Mouse (Mus musculus) myocyte (in vitro differentiated cells): Measurements from ENCODE around the gene Slc25a28.

Source experiments
- CEBPB ChIP-seq: IDR thresholded peaks from 2 replicates; pipeline ENCODE4 v1.6.1; 2011; ENCODE audit warnings: mild to moderate bottlenecking, moderate library complexity; ENCODE audit not compliant: poor library complexity, insufficient read depth, severe bottlenecking
- E2F4 ChIP-seq: IDR thresholded peaks from one replicate; pipeline ENCODE4 v1.6.1; 2011; ENCODE audit warnings: mild to moderate bottlenecking, control low read depth, moderate library complexity; ENCODE audit not compliant: insufficient read depth
- MAX ChIP-seq: IDR thresholded peaks from one replicate; pipeline ENCODE4 v1.6.1; 2011; ENCODE audit warnings: low read depth, mild to moderate bottlenecking, control low read depth
- MYOD1 ChIP-seq, 3 experiments: IDR thresholded peaks; one replicate each; pipeline ENCODE4 v1.6.1; 2011; ENCODE audit warnings: control low read depth in 2 of 3, low read depth in 2 of 3, mild to moderate bottlenecking in 2 of 3, moderate library complexity in 1 of 3; ENCODE audit not compliant: insufficient read length in 2 of 3, control insufficient read depth in 1 of 3
- MYOG ChIP-seq, 3 experiments: IDR thresholded peaks; one replicate each; pipeline ENCODE4 v1.6.1; 2011; ENCODE audit warnings: control low read depth in 2 of 3, low read depth in 2 of 3, mild to moderate bottlenecking in 2 of 3; ENCODE audit not compliant: insufficient read length in 2 of 3, control insufficient read depth in 1 of 3, insufficient read depth in 1 of 3
- POLR2A ChIP-seq: IDR thresholded peaks from one replicate; pipeline ENCODE4 v1.6.1; 2011; ENCODE audit warnings: low read depth, mild to moderate bottlenecking, control low read depth, moderate library complexity; ENCODE audit not compliant: insufficient read length
- POLR2AphosphoS2 ChIP-seq: IDR thresholded peaks from one replicate; pipeline ENCODE4 v1.6.1; 2011; ENCODE audit warnings: low read depth, control low read depth; ENCODE audit not compliant: insufficient read length
- REST ChIP-seq: IDR thresholded peaks from one replicate; pipeline ENCODE4 v1.6.1; 2011; ENCODE audit warnings: mild to moderate bottlenecking, control low read depth, moderate library complexity; ENCODE audit not compliant: insufficient read depth, insufficient read length
- SRF ChIP-seq: IDR thresholded peaks from one replicate; pipeline ENCODE4 v1.6.1; 2011; ENCODE audit warnings: low read depth; ENCODE audit not compliant: control insufficient read depth, insufficient read length
- TCF12 ChIP-seq: IDR thresholded peaks from one replicate; pipeline ENCODE4 v1.6.1; 2011; ENCODE audit warnings: mild to moderate bottlenecking, control low read depth; ENCODE audit not compliant: poor library complexity, insufficient read depth, severe bottlenecking
- TCF3 ChIP-seq: IDR thresholded peaks from one replicate; pipeline ENCODE4 v1.6.1; 2011; ENCODE audit warnings: low read depth, control low read depth; ENCODE audit not compliant: insufficient read length
- USF1 ChIP-seq: IDR thresholded peaks from one replicate; pipeline ENCODE4 v1.6.1; 2011; ENCODE audit warnings: low read depth, mild to moderate bottlenecking, control low read depth, moderate library complexity

DNA sequence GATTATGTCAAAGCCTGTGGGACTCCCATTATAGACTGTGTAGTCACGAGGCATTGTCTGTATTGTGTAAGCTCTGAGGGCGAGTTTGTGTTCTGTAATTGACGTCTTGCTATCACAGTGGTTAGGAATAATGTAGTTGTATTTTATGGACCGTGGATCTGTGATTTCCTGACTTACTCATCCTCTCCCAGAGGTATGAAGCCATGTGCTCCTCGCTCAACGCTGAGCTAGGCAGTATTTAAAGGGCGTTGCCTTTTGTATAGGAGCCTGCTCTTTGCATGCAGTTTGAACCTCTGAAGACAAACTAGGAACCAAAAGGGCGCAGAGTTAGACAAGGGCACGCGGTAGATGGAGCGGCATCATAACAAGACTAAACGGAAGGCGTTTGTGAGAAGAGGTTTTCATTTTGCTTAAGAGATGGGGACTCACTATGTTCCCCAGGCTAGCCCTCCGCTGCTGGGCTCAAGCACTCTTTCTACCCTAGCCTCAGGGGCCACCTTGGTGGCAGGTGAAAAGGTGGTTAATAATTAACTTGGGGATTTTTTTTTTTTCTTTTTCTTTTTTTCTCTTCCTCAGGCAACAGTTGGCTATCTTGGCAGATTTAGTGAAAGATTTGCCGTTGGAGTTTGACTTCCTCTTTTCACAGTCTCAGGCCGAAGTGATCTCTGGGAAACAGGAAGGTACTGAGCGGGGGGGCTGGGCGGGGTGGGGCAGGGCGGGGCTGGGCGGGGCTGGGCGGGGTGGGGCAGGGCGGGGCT lies 36.7 kb upstream of the Slc25a28 start:
- TF ChIP-seq MAX (no peak), USF1 (no peak), TCF12 (no peak), POLR2A (no peak), E2F4 (no peak), MYOD1 (IDR thresholded peaks at IDR 0.05; ENCODE audit: control insufficient read depth in 1 of 3, insufficient read length in 2 of 3, low read depth in 2 of 3) (no peak), REST (no peak), TCF3 (no peak), CEBPB (no peak), MYOG (IDR thresholded peaks at IDR 0.05; ENCODE audit: control insufficient read depth in 1 of 3, insufficient read depth in 1 of 3, insufficient read length in 2 of 3, low read depth in 2 of 3) (no peak), SRF (no peak), POLR2AphosphoS2 (no peak)
